Mouse (Mus musculus) cerebellum, adult 9-10 months (tissue): ENCODE measurements around the gene Cdk14.
A peak's percentile ranks its signal among the peaks of the same experiment; 100 is the strongest.

Experiments used
- DNase-seq: peaks from one replicate; pipeline ENCODE4 v3.0.0; 2022

Gene Cdk14

DNA sequence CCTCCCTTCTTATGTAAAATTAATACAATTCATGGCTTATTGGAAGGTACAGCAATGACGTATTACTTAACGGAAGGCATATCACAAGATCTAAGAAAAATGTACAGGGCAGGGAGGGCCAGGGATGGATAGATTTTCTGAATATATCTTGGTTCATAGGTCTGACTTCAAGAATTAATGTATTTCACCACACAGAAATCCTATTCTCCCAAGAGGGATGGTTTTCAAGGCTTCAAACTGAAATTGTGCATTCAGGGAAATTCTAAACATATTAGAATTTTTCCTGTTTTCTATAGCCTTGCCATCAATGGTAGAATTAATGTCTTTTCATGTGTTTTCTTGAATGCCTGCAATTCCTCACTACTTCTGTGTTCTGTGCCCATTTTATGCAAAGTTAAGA is 593.2 kb downstream of the Cdk14 start:
- DNase-seq, result no peak

DNA sequence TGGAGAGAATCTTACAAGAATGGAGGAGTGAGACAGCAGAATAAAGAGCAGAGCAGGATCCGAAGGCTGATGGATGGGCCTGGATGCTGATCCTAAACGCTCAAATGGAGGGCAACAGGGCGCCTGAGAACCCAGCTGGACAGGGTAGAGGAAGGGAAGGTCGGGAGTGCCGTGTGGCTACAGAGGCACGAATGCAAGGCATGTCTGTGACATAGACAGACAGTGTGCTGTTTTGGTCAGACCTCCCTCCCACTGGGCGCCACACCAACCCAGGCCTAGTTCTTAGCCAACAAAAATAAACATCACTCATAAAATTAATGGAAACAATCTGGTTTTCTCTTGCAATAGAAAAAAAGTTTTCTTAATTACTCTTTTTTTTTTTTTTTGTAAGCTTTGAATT is 594.2 kb downstream of the Cdk14 start:
- no peak for DNase-seq

- DNase-seq, result no peak
Observed at GRCm38 (mm10) chr5:4825076-4825475, 595.0 kb downstream of the Cdk14 start.

GRCm38 (mm10) chr5:4824171-4824570 is 595.9 kb downstream of the Cdk14 start:
- DNase-seq, result no peak

GRCm38 (mm10) chr5:4822041-4822440 is 598.1 kb downstream of the Cdk14 start:
- DNase-seq, result no peak

- no peak for DNase-seq
Observed at GRCm38 (mm10) chr5:4821368-4821771, 598.7 kb downstream of the Cdk14 start.

GRCm38 (mm10) chr5:4816981-4817380 is 603.1 kb downstream of the Cdk14 start:
- DNase-seq, result no peak

GRCm38 (mm10) chr5:4814465-4815204 is 605.5 kb downstream of the Cdk14 start:
- DNase-seq, result no peak

DNA sequence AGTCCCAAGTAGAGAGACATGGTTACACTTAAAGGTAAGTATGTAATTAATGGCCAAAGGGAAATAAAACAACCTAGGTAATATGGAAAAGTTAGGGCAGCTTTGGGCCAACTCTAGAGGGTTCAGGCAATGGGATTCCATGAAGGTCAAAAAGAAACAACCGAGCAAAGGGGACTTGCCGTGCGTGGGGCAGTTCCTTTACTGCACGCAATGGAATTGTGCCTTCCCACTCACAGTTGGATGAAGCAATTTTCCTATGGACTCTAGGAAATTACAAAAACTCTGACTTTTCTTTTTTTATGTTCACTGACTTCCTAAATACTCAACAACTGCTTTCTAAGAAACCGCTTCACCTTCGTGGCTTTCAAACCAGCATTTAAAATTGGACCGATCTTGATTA is 606.8 kb downstream of the Cdk14 start:
- DNase-seq, result no peak

DNA sequence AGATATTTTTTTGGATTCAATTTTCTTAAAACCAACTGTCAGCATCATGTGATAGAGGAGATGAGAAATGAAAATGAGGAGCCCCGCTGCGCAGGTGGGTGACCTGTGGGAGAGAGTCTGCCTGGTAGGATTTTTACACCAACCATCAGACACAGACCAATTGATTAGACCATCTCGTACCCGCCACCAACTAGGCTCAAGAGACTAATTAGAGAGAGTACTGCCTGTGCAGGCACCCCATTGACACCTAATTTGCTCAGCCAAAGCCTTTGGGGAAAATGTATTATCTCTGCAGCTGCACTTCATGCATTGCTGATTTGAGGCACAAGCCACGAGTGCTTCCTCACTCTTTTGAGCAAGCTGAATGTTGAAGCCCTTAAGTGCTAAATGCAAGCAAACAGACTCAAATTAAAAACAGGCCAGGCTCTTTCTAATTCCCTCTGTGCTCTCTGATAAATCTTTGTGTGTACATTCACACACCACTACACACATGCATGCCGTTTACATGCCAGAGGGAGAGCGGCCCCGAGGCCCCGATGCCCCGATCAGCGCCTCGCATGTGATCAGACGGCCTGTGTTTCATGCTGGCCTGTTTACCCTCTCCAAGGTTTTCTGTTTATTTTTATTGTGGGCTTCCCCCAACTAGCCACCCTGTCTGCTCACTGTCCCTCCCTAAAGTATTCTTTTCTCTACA is 607.9 kb downstream of the Cdk14 start:
- peak; percentile 13 for DNase-seq

- DNase-seq, result no peak
Observed at GRCm38 (mm10) chr5:4805228-4805627, 614.9 kb downstream of the Cdk14 start.

DNA sequence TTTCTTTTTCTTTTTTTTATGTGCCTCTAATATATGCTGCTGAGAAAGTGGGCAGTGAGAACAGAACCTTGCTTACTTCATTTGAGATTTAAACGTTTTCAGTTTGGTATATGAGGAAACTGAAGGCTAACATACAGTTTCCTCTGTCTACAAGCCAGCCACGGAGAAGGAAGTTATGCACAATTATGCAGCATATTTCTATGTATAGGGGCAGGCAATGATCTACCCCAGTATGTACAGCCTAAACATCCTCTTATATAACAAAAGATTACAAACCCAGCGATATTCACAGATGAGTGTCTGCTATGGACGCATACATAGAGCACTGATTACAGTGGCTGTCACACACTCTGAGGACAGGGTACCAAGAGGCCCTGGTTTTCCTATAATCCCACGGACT is 616.4 kb downstream of the Cdk14 start:
- DNase-seq, result no peak

DNA sequence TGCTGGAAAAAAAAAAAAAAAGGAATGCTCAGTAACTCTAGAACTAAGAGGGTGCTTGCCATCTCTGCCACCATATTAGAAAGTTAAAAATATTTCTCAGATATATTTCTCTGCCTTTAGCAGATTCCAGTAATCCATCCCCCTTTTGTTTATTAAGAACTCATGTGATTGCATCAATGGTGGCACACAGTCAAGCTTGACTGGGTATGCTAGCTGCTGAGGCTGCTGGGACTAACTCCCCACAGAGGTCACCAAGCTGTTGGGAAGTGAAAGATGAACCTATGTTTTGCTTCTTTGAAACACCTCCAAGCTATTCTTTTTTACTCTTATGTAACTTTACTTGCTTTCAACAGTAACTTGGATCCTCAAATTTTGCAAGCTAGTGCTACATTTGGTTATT is 618.1 kb downstream of the Cdk14 start:
- no peak for DNase-seq

- no peak for DNase-seq
Observed at GRCm38 (mm10) chr5:4801096-4801850, 618.8 kb downstream of the Cdk14 start.

GRCm38 (mm10) chr5:4791219-4791618 is 628.9 kb downstream of the Cdk14 start:
- no peak for DNase-seq

- no peak for DNase-seq
Observed at GRCm38 (mm10) chr5:4790265-4790664, 629.8 kb downstream of the Cdk14 start.

GRCm38 (mm10) chr5:4788484-4788883 is 631.6 kb downstream of the Cdk14 start:
- DNase-seq, result no peak

- DNase-seq, result no peak
Observed at GRCm38 (mm10) chr5:4786816-4787215, 633.3 kb downstream of the Cdk14 start.

- no peak for DNase-seq
Observed at GRCm38 (mm10) chr5:4778274-4778673, 641.8 kb downstream of the Cdk14 start.

DNA sequence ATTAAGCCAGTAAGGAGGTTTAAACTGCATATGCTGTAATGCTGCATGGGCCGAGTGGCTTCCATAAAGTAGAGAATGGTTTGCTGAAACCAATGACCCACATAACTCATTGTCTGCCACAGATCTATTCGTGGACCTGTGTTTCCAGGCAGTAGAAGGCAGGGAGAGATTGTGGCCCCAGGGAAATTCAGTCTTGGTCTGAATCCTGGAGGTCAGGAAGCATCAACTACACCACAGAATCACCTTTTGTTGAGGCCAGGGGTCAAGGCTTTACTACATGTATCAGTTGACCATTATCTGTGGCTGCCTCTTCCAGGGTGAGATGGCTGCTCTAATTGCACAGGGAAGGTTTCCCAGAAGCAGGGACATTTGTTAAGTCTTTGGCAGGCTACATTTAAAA is 643.6 kb downstream of the Cdk14 start:
- no peak for DNase-seq

DNA sequence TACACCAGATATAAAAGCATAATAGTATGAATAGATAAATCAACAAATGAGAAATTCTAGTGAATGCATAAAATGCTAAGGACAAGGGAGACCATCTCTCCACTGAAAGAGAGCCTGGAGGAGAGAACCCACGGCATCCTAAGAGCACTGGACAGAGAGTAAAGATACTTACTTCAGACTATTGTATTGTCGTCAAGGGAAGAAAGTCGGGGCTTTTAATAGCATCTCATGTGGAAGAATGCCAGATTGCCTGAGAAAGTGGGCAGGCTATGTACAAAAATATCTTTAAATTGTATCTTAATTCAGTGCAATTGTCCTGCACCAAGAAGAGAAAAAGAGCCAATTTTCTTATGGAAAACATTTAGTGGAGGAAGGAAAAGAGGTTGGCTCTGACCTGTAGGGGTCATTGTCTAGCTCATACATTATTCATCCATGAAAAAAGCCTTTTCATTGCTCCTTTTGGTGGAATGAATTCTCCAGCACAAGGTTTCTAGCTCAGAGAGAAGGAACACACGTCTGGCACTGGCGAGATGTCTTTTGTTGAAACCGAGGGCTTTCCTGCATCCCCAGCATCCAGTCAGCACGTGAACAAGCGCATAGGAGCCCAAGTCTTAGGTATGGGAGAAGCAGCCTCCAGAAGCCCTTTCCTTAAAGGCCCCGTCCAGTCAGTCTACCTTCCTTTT is 646.9 kb downstream of the Cdk14 start:
- no peak for DNase-seq

DNA sequence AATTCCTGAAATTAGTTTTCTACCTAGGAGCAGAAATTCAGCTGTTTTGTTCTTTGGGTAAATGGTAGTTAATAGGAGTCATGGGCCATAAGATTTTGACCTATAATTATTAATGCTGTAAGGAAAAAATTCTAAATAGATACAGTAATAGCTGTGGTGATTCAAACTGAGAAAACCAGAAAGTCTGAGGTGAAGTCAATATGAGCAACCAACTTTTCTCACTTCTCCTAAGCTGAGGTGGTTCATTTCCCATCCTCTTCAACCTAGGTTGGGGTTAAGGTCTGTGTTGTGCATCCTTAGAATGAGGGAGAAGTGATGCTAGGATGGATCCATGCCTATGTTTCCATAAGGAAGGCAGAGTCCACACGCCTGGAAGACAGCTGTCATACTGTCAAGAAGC is 649.5 kb downstream of the Cdk14 start:
- DNase-seq, result no peak

GRCm38 (mm10) chr5:4767896-4768295 is 652.2 kb downstream of the Cdk14 start:
- no peak for DNase-seq
